Mouse (Mus musculus): ENCODE results near the gene Defb23.
"Not testable (repeated sequence)": the region's sequence is repeated elsewhere in the genome, so short reads cannot be mapped to it uniquely, and the experiment has no call there.

Gene Defb23

GRCm38 (mm10) chr2:152436983-152437860 is 27.2 kb downstream of the Defb23 start:
- DNase-seq, result peak; percentile 95 to 97

GRCm38 (mm10) chr2:152436405-152436901 is 28.0 kb downstream of the Defb23 start:
- no peak for DNase-seq

- not testable (repeated sequence) for DNase-seq
Observed at GRCm38 (mm10) chr2:152428481-152428880, 35.9 kb downstream of the Defb23 start.

- DNase-seq, result no peak
Observed at GRCm38 (mm10) chr2:152427493-152427892, 36.9 kb downstream of the Defb23 start.

GRCm38 (mm10) chr2:152415786-152416185 is 48.6 kb downstream of the Defb23 start:
- DNase-seq, result no peak

GRCm38 (mm10) chr2:152415287-152415686 is 49.1 kb downstream of the Defb23 start, which contains the start of gene 6820408C15Rik:
6820408C15Rik (plus strand) TSS chr2:152415587.
- no peak for DNase-seq

- peak; percentile 93 to 94 for DNase-seq
Observed at GRCm38 (mm10) chr2:152414591-152415165, 49.7 kb downstream of the Defb23 start, which contains the start of gene Zcchc3. Zcchc3 (minus strand) TSS chr2:152415027.

GRCm38 (mm10) chr2:152413765-152414584 is 50.4 kb downstream of the Defb23 start:
- peak; percentile 67 to 77 for DNase-seq

- peak; percentile 58 to 59 for DNase-seq
Observed at GRCm38 (mm10) chr2:152413158-152413764, 51.2 kb downstream of the Defb23 start.

GRCm38 (mm10) chr2:152412526-152413157 is 51.8 kb downstream of the Defb23 start:
- no peak for DNase-seq

- no peak for DNase-seq
Observed at GRCm38 (mm10) chr2:152411471-152411870, 52.9 kb downstream of the Defb23 start.

GRCm38 (mm10) chr2:152410971-152411371 is 53.4 kb downstream of the Defb23 start:
- DNase-seq, result peak; percentile 92 to 93

GRCm38 (mm10) chr2:152409781-152410180 is 54.6 kb downstream of the Defb23 start:
- DNase-seq, result no peak
